Mouse (Mus musculus) lung, postnatal 36 days (tissue): ENCODE measurements around the gene Map3k4.
A peak's percentile ranks its signal among the peaks of the same experiment; 100 is the strongest.
"Not testable (repeated sequence)": the region's sequence is repeated elsewhere in the genome, so short reads cannot be mapped to it uniquely, and the experiment has no call there.

ENCODE experiments used
- DNase-seq: peaks from one replicate; pipeline ENCODE4 v3.0.0; 2022; ENCODE audit warnings: mixed read lengths

Map3k4 gene

GRCm38 (mm10) chr17:12265969-12266925, 52.3 kb downstream of the Map3k4 start:
- peak; percentile 59 for DNase-seq

- peak; percentile 48 for DNase-seq
Observed at GRCm38 (mm10) chr17:12264293-12264692, 54.3 kb downstream of the Map3k4 start.

GRCm38 (mm10) chr17:12263787-12264186, 54.8 kb downstream of the Map3k4 start:
- no peak for DNase-seq

GRCm38 (mm10) chr17:12262851-12263250, 55.7 kb downstream of the Map3k4 start:
- no peak for DNase-seq

- peak; percentile 5 for DNase-seq
Observed at GRCm38 (mm10) chr17:12261887-12262286, 56.7 kb downstream of the Map3k4 start.

GRCm38 (mm10) chr17:12261376-12261775, 57.2 kb downstream of the Map3k4 start:
- DNase-seq: no peak

GRCm38 (mm10) chr17:12259957-12260356, 58.6 kb downstream of the Map3k4 start:
- DNase-seq: no peak

GRCm38 (mm10) chr17:12258517-12258916, 60.1 kb downstream of the Map3k4 start:
- DNase-seq: no peak

GRCm38 (mm10) chr17:12256142-12256541, 62.5 kb downstream of the Map3k4 start:
- DNase-seq: no peak

GRCm38 (mm10) chr17:12250581-12250980, 68.0 kb downstream of the Map3k4 start:
- DNase-seq: no peak

- peak; percentile 25 for DNase-seq
Observed at GRCm38 (mm10) chr17:12249783-12250504, 68.7 kb downstream of the Map3k4 start.

GRCm38 (mm10) chr17:12240701-12241100, 77.9 kb downstream of the Map3k4 start:
- no peak for DNase-seq

- DNase-seq: no peak
Observed at GRCm38 (mm10) chr17:12232724-12233123, 85.9 kb downstream of the Map3k4 start.

GRCm38 (mm10) chr17:12231087-12231486, 87.5 kb downstream of the Map3k4 start:
- no peak for DNase-seq

- no peak for DNase-seq
Observed at GRCm38 (mm10) chr17:12230167-12230566, 88.4 kb downstream of the Map3k4 start.

- peak; percentile 12 for DNase-seq
Observed at GRCm38 (mm10) chr17:12229756-12230155, 88.8 kb downstream of the Map3k4 start.

GRCm38 (mm10) chr17:12228471-12228870, 90.1 kb downstream of the Map3k4 start:
- no peak for DNase-seq

GRCm38 (mm10) chr17:12228001-12228400, 90.6 kb downstream of the Map3k4 start:
- no peak for DNase-seq

- DNase-seq: peak; percentile 57
Observed at GRCm38 (mm10) chr17:12226551-12226950, 92.0 kb downstream of the Map3k4 start.

- DNase-seq: no peak
Observed at GRCm38 (mm10) chr17:12225227-12225626, 93.4 kb downstream of the Map3k4 start.

GRCm38 (mm10) chr17:12224551-12224950, 94.0 kb downstream of the Map3k4 start:
- DNase-seq: not testable (repeated sequence)

GRCm38 (mm10) chr17:12224145-12224544, 94.5 kb downstream of the Map3k4 start:
- no peak for DNase-seq

- no peak for DNase-seq
Observed at GRCm38 (mm10) chr17:12223682-12224081, 94.9 kb downstream of the Map3k4 start.

- DNase-seq: no peak
Observed at GRCm38 (mm10) chr17:12221926-12222325, 96.7 kb downstream of the Map3k4 start.
